Mouse (Mus musculus) embryonic facial prominence, embryonic 11.5 days (tissue): Measurements from ENCODE around the gene C1qtnf3. TPM values are rescaled to one million over a fixed set of nuclear protein-coding genes. Genes with fewer than 3 reads are reported as not detected.
"Not testable (repeated sequence)": the region's sequence is repeated elsewhere in the genome, so short reads cannot be mapped to it uniquely, and the experiment has no call there.

Experiments
- ATAC-seq: fragments of 200-750 bp; cut with Nextera tagmentation; replicated peaks from 2 replicates; pipeline ENCODE4 v1.8.0; 2017; ENCODE audit warnings: low read depth; ENCODE audit not compliant: insufficient number of reproducible peaks, low FRiP score, low TSS enrichment
- DNase-seq: peaks from one replicate; pipeline ENCODE4 v3.0.0-alpha.2; 2015; ENCODE audit warnings: low spot score
- H3K27ac ChIP-seq: fragments of 300-500 bp; sonication (generic); replicated peaks from 2 replicates; pipeline ENCODE4 v1.5.1; 2014; ENCODE audit warnings: mild to moderate bottlenecking, low read depth, low read length, control low read depth
- H3K27me3 ChIP-seq: fragments of 300-500 bp; sonication (generic); 2 replicates; pipeline ENCODE4 v1.6.1; 2014; ENCODE audit warnings: mild to moderate bottlenecking, low read length, moderate library complexity, mixed read lengths; ENCODE audit not compliant: control insufficient read depth, insufficient read depth
- H3K36me3 ChIP-seq: fragments of 300-500 bp; sonication (generic); replicated peaks from 2 replicates; pipeline ENCODE4 v1.6.1; 2014; ENCODE audit warnings: low read depth, mild to moderate bottlenecking, low read length, moderate library complexity, mixed read lengths; ENCODE audit not compliant: control insufficient read depth, insufficient read depth
- H3K4me1 ChIP-seq: fragments of 300-500 bp; sonication (generic); 2 replicates; pipeline ENCODE4 v1.6.1; 2014; ENCODE audit warnings: low read length, mixed read lengths; ENCODE audit not compliant: control insufficient read depth, insufficient read depth
- H3K4me2 ChIP-seq: fragments of 300-500 bp; sonication (generic); 2 replicates; pipeline ENCODE4 v1.6.1; 2014; ENCODE audit warnings: low read depth, mild to moderate bottlenecking, control low read depth, low read length, moderate library complexity
- H3K4me3 ChIP-seq: fragments of 300-500 bp; sonication (generic); 2 replicates; pipeline ENCODE4 v1.5.1; 2014; ENCODE audit warnings: low read depth, low read length, control low read depth
- H3K9ac ChIP-seq: fragments of 300-500 bp; sonication (generic); replicated peaks from 2 replicates; pipeline ENCODE4 v1.6.1; 2014; ENCODE audit warnings: mild to moderate bottlenecking, control low read depth, low read length
- H3K9me3 ChIP-seq: fragments of 300-500 bp; sonication (generic); replicated peaks from 2 replicates; pipeline ENCODE4 v1.6.1; 2016; ENCODE audit warnings: mild to moderate bottlenecking, low read length, inconsistent platforms, mixed read lengths; ENCODE audit not compliant: control insufficient read depth
- WGBS: fragments of 180-500 bp; shearing (Covaris S2); extraction: QIAGEN DNeasy Blood & Tissue Kit; methylation state at CpG from one replicate; pipeline ENCODE4 v1.1.7; 2014; 5-methylcytosine and 5-hydroxymethylcytosine counted together
- polyA plus RNA-seq: library from polyadenylated mRNA; unstranded; fragments of >200 nt; fragmentation: Nextera tagmentation; extraction: Ambion mirVana; gene quantifications from 2 replicates; pipeline ENCODE4 v1.2.1, GENCODE M21; 2014

C1qtnf3 gene
- polyA plus RNA-seq, 1 experiment from 2014 or later = 4.0 TPM

GRCm38 (mm10) chr15:10969439-10969838 is 17.3 kb downstream of the C1qtnf3 start:
- ATAC-seq (no peak), DNase-seq (no peak)
- Histone ChIP-seq H3K27me3 (no peaks in the 10 kb centered on the region), H3K4me3 (no peak overlapping the region), H3K27ac (no peak overlapping the region), H3K9me3 (no peaks in the 10 kb centered on the region), H3K4me2 (no peak overlapping the region), H3K36me3 (no peaks in the 10 kb centered on the region), H3K4me1 (no peaks in the 10 kb centered on the region), H3K9ac (no peak overlapping the region)
- 68% methylated on average over 3 of the region's 3 CpGs for WGBS

- no peak overlapping the region for H3K27ac ChIP-seq
Observed at GRCm38 (mm10) chr15:10970777-10971176, 18.6 kb downstream of the C1qtnf3 start.

GRCm38 (mm10) chr15:10977151-10977550 is 25.0 kb downstream of the C1qtnf3 start:
- Histone ChIP-seq H3K4me3 (no peak overlapping the region), H3K27ac (no peak overlapping the region), H3K9ac (no peak overlapping the region), H3K9me3 (no peaks in the 10 kb centered on the region), H3K36me3 (no peaks in the 10 kb centered on the region), H3K27me3 (no peaks in the 10 kb centered on the region), H3K4me1 (no peaks in the 10 kb centered on the region; the same call in 1 of the 2 replicates), H3K4me2 (no peak overlapping the region)
- ATAC-seq = no peak
- no peak for DNase-seq

More at GRCm38 (mm10) chr15:10970777-10971176, 18.6 kb downstream of the C1qtnf3 start:
- ATAC-seq (no peak), DNase-seq (no peak)
- Histone ChIP-seq H3K4me2 (no peak overlapping the region), H3K9me3 (no peaks in the 10 kb centered on the region), H3K36me3 (no peaks in the 10 kb centered on the region), H3K4me3 (no peak overlapping the region), H3K27me3 (no peaks in the 10 kb centered on the region), H3K9ac (no peak overlapping the region), H3K4me1 (no peaks in the 10 kb centered on the region)
- WGBS = 83% methylated on average over 5 of the region's 5 CpGs

GRCm38 (mm10) chr15:10980712-10981111 is 28.6 kb downstream of the C1qtnf3 start:
- DNase-seq (no peak), ATAC-seq (no peak)
- no peak overlapping the region for H3K4me3 ChIP-seq
- H3K27me3 ChIP-seq = no peaks in the 10 kb centered on the region
- H3K27ac ChIP-seq = no peak overlapping the region
- no peaks in the 10 kb centered on the region for H3K9me3 ChIP-seq
- H3K4me1 ChIP-seq = no peaks in the 10 kb centered on the region; the same call in 1 of the 2 replicates
- no peaks in the 10 kb centered on the region for H3K36me3 ChIP-seq
- no peak overlapping the region; the same call in 1 of the 2 replicates for H3K9ac ChIP-seq
- WGBS = 71% methylated on average over 2 of the region's 2 CpGs
- H3K4me2 ChIP-seq = no peak overlapping the region

- ATAC-seq (peak; percentile 99), DNase-seq (peak; percentile 90)
- peak within 1 kb of the TSS; percentile 77 for H3K4me3 ChIP-seq
- H3K9ac ChIP-seq = peak within 1 kb of the TSS; percentile 83
- H3K9me3 ChIP-seq = no peaks in the 10 kb centered on the region
- WGBS = under 1% methylated on average over 52 of the region's 52 CpGs
- H3K27me3 ChIP-seq = no peaks in the 10 kb centered on the region
- H3K27ac ChIP-seq = peak within 1 kb of the TSS; percentile 62
- no peaks in the 10 kb centered on the region; the same call in 1 of the 2 replicates for H3K4me1 ChIP-seq
- peak within 1 kb of the TSS; percentile 71 for H3K4me2 ChIP-seq
- no peaks in the 10 kb centered on the region for H3K36me3 ChIP-seq
Observed at GRCm38 (mm10) chr15:10981377-10982063, 29.4 kb downstream of the C1qtnf3 start, which contains the start of gene Amacr. Amacr (plus strand) TSS chr15:10981756.

- DNase-seq (no peak), ATAC-seq (no peak)
- no peaks in the 10 kb centered on the region for H3K36me3 ChIP-seq
- H3K27ac ChIP-seq = peak overlapping the region; percentile 62; the same call in 1 of the 2 replicates
- 7% methylated on average over 6 of the region's 6 CpGs for WGBS
- peak overlapping the region; percentile 77 for H3K4me3 ChIP-seq
- no peaks in the 10 kb centered on the region for H3K9me3 ChIP-seq
- H3K9ac ChIP-seq = peak overlapping the region; percentile 83
- peak overlapping the region; percentile 71 for H3K4me2 ChIP-seq
- H3K4me1 ChIP-seq = no peaks in the 10 kb centered on the region; the same call in 1 of the 2 replicates
- H3K27me3 ChIP-seq = no peaks in the 10 kb centered on the region
Observed at GRCm38 (mm10) chr15:10982064-10982435, 29.9 kb downstream of the C1qtnf3 start.

- Histone ChIP-seq H3K4me2 (no peak overlapping the region), H3K27me3 (no peaks in the 10 kb centered on the region), H3K36me3 (no peaks in the 10 kb centered on the region), H3K9me3 (no peaks in the 10 kb centered on the region), H3K4me1 (no peaks in the 10 kb centered on the region; the same call in 1 of the 2 replicates), H3K27ac (no peak overlapping the region), H3K4me3 (no peak overlapping the region), H3K9ac (no peak overlapping the region)
- WGBS = 81% methylated on average over 6 of the region's 6 CpGs
- DNase-seq (no peak), ATAC-seq (no peak)
Observed at GRCm38 (mm10) chr15:10985756-10986155, 33.6 kb downstream of the C1qtnf3 start.

GRCm38 (mm10) chr15:10986477-10986876 is 34.3 kb downstream of the C1qtnf3 start:
- DNase-seq, H3K27ac ChIP-seq, H3K4me2 ChIP-seq, H3K36me3 ChIP-seq, H3K4me3 ChIP-seq, H3K4me1 ChIP-seq, ATAC-seq, H3K27me3 ChIP-seq, H3K9me3 ChIP-seq, H3K9ac ChIP-seq: not testable (repeated sequence)
- WGBS = 74% methylated on average over 2 of the region's 2 CpGs
